Mouse (Mus musculus) forebrain, embryonic 12.5 days (tissue): ENCODE results near the gene Simc1. TPM values are rescaled to one million over a fixed set of nuclear protein-coding genes. Genes with fewer than 3 reads are reported as not detected.

Experiments
- ATAC-seq: fragments of 200-750 bp; cut with Nextera tagmentation; 2 replicates; pipeline ENCODE4 v1.8.0; 2017; ENCODE audit warnings: moderate TSS enrichment; ENCODE audit not compliant: low FRiP score
- H3K27ac ChIP-seq: fragments of 300-500 bp; sonication (generic); 2 replicates; pipeline ENCODE4 v1.5.1; 2016; ENCODE audit warnings: mild to moderate bottlenecking
- H3K27me3 ChIP-seq: fragments of 300-500 bp; sonication (generic); 2 replicates; pipeline ENCODE4 v1.6.1; 2016; ENCODE audit warnings: mild to moderate bottlenecking
- H3K36me3 ChIP-seq: fragments of 300-500 bp; sonication (generic); replicated peaks from 2 replicates; pipeline ENCODE4 v1.6.1; 2016; ENCODE audit warnings: mild to moderate bottlenecking
- H3K4me1 ChIP-seq: fragments of 300-500 bp; sonication (generic); 2 replicates; pipeline ENCODE4 v1.6.1; 2016
- H3K4me2 ChIP-seq: fragments of 300-500 bp; sonication (generic); 2 replicates; pipeline ENCODE4 v1.6.1; 2016; ENCODE audit warnings: mild to moderate bottlenecking, moderate library complexity
- H3K4me3 ChIP-seq: fragments of 300-500 bp; sonication (generic); replicated peaks from 2 replicates; pipeline ENCODE4 v1.5.1; 2016; ENCODE audit warnings: mild to moderate bottlenecking
- H3K9ac ChIP-seq: fragments of 300-500 bp; sonication (generic); 2 replicates; pipeline ENCODE4 v1.6.1; 2016; ENCODE audit warnings: mild to moderate bottlenecking
- H3K9me3 ChIP-seq: fragments of 300-500 bp; sonication (generic); 2 replicates; pipeline ENCODE4 v1.6.1; 2016
- WGBS: fragments of 180-500 bp; shearing (Covaris S2); methylation state at CpG from one replicate; pipeline ENCODE4 v1.1.7; 2016; 5-methylcytosine and 5-hydroxymethylcytosine counted together
- polyA plus RNA-seq: library from polyadenylated mRNA; unstranded; fragments of >200 nt; fragmentation: Nextera tagmentation; extraction: Ambion mirVana; gene quantifications from 2 replicates; pipeline ENCODE4 v1.2.1, GENCODE M21; 2016

The Simc1 gene
- polyA plus RNA-seq, 1 experiment from 2014 or later, result 20.3 TPM

GRCm38 (mm10) chr13:54574854-54575481 is 71.4 kb downstream of the Simc1 start, which contains the start of gene Arl10:
Gene Arl10, plus strand, starts transcription at chr13:54575015.
- Histone ChIP-seq H3K27me3 (peaks cover 12% of the 10 kb centered on the region), H3K27ac (peak within 1 kb of the TSS; percentile 72), H3K4me2 (peak within 1 kb of the TSS; percentile 82), H3K4me3 (peak within 1 kb of the TSS; percentile 86), H3K4me1 (peaks cover 38% of the 10 kb centered on the region), H3K9me3 (no peaks in the 10 kb centered on the region), H3K9ac (peak within 1 kb of the TSS; percentile 90), H3K36me3 (peaks cover 32% of the 10 kb centered on the region)
- peak; percentile 96 for ATAC-seq
- under 1% methylated on average over 55 of the region's 55 CpGs for WGBS

GRCm38 (mm10) chr13:54575489-54575888 is 71.9 kb downstream of the Simc1 start:
- Histone ChIP-seq H3K36me3 (peaks cover 37% of the 10 kb centered on the region), H3K27ac (no peak overlapping the region), H3K9ac (peak overlapping the region; percentile 90), H3K4me1 (peaks cover 38% of the 10 kb centered on the region), H3K4me3 (peak overlapping the region; percentile 86), H3K27me3 (peaks cover 12% of the 10 kb centered on the region), H3K4me2 (peak overlapping the region; percentile 82), H3K9me3 (no peaks in the 10 kb centered on the region)
- peak; percentile 31; the same call in 1 of the 2 replicates for ATAC-seq
- 3% methylated on average over 19 of the region's 19 CpGs for WGBS

- H3K4me2 ChIP-seq, result no peak overlapping the region
- no peak for ATAC-seq
- no peaks in the 10 kb centered on the region for H3K9me3 ChIP-seq
- no peak overlapping the region for H3K9ac ChIP-seq
- H3K27ac ChIP-seq, result peak overlapping the region; percentile 25; the same call in 1 of the 2 replicates
- 88% methylated on average over 19 of the region's 21 CpGs for WGBS
- H3K4me3 ChIP-seq, result no peak overlapping the region
- H3K36me3 ChIP-seq, result peaks cover 61% of the 10 kb centered on the region
- peaks cover 32% of the 10 kb centered on the region for H3K4me1 ChIP-seq
- peaks cover 12% of the 10 kb centered on the region for H3K27me3 ChIP-seq
These were observed 74.3 kb downstream of the Simc1 start for GRCm38 (mm10) chr13:54577652-54578507.

- 85% methylated on average over 2 of the region's 2 CpGs for WGBS
- Histone ChIP-seq H3K36me3 (peaks cover 96% of the 10 kb centered on the region), H3K4me3 (no peak overlapping the region), H3K27me3 (no peaks in the 10 kb centered on the region), H3K4me2 (no peak overlapping the region), H3K27ac (no peak overlapping the region), H3K9ac (no peak overlapping the region), H3K4me1 (peaks cover 17% of the 10 kb centered on the region), H3K9me3 (no peaks in the 10 kb centered on the region)
- no peak for ATAC-seq
These were observed 77.8 kb downstream of the Simc1 start for GRCm38 (mm10) chr13:54581385-54581784.

GRCm38 (mm10) chr13:54582126-54582525 is 78.5 kb downstream of the Simc1 start:
- H3K9ac ChIP-seq, result no peak overlapping the region
- H3K9me3 ChIP-seq, result no peaks in the 10 kb centered on the region
- no peaks in the 10 kb centered on the region for H3K27me3 ChIP-seq
- 0 out of 2 replicates have a peak overlapping the region, but pooled peaks have one; percentile 42 for H3K27ac ChIP-seq
- 65% methylated on average over 10 of the region's 10 CpGs for WGBS
- peaks cover 97% of the 10 kb centered on the region for H3K36me3 ChIP-seq
- no peak for ATAC-seq
- H3K4me2 ChIP-seq, result no peak overlapping the region
- no peak overlapping the region for H3K4me3 ChIP-seq
- H3K4me1 ChIP-seq, result peaks cover 10% of the 10 kb centered on the region

- Histone ChIP-seq H3K27me3 (no peaks in the 10 kb centered on the region), H3K9me3 (no peaks in the 10 kb centered on the region), H3K4me3 (no peak overlapping the region), H3K9ac (no peak overlapping the region), H3K36me3 (peaks cover 96% of the 10 kb centered on the region), H3K4me2 (no peak overlapping the region), H3K27ac (no peak overlapping the region), H3K4me1 (0 out of 2 replicates have a peak, but pooled peaks cover 8% of the 10 kb centered on the region)
- no peak for ATAC-seq
- 92% methylated on average over 5 of the region's 5 CpGs for WGBS
These were observed 79.3 kb downstream of the Simc1 start for GRCm38 (mm10) chr13:54582860-54583259.

- Histone ChIP-seq H3K27me3 (no peaks in the 10 kb centered on the region), H3K9ac (no peak overlapping the region), H3K27ac (no peak overlapping the region), H3K36me3 (peaks cover 75% of the 10 kb centered on the region), H3K4me2 (no peak overlapping the region), H3K9me3 (no peaks in the 10 kb centered on the region), H3K4me1 (peaks cover 12% of the 10 kb centered on the region), H3K4me3 (no peak overlapping the region)
- no peak for ATAC-seq
- WGBS, result 92% methylated on average over 11 of the region's 11 CpGs
These were observed 82.3 kb downstream of the Simc1 start for GRCm38 (mm10) chr13:54585831-54586230.

- Histone ChIP-seq H3K36me3 (peaks cover 41% of the 10 kb centered on the region), H3K9me3 (no peaks in the 10 kb centered on the region), H3K4me3 (peak overlapping the region; percentile 77), H3K4me2 (peak overlapping the region; percentile 78), H3K27me3 (no peaks in the 10 kb centered on the region), H3K4me1 (peaks cover 25% of the 10 kb centered on the region), H3K9ac (peak overlapping the region; percentile 64), H3K27ac (0 out of 2 replicates have a peak overlapping the region, but pooled peaks have one; percentile 42)
- ATAC-seq, result peak; percentile 49
- 2% methylated on average over 24 of the region's 24 CpGs for WGBS
These were observed 85.9 kb downstream of the Simc1 start for GRCm38 (mm10) chr13:54589414-54589995.

- H3K36me3 ChIP-seq, result peaks cover 33% of the 10 kb centered on the region
- ATAC-seq, result peak; percentile 97
- H3K27ac ChIP-seq, result peak within 1 kb of the TSS; percentile 79
- peak within 1 kb of the TSS; percentile 77 for H3K4me3 ChIP-seq
- under 1% methylated on average over 51 of the region's 51 CpGs for WGBS
- peaks cover 25% of the 10 kb centered on the region for H3K4me1 ChIP-seq
- H3K27me3 ChIP-seq, result no peaks in the 10 kb centered on the region
- H3K4me2 ChIP-seq, result peak within 1 kb of the TSS; percentile 78
- H3K9ac ChIP-seq, result peak within 1 kb of the TSS; percentile 78
- no peaks in the 10 kb centered on the region for H3K9me3 ChIP-seq
These were observed 86.7 kb downstream of the Simc1 start, which contains the start of the genes Nop16 and Higd2a for GRCm38 (mm10) chr13:54589996-54590951. Gene Nop16, minus strand, starts transcription at chr13:54590090. Gene Higd2a, plus strand, starts transcription at chr13:54590207.

GRCm38 (mm10) chr13:54591776-54592356 is 88.3 kb downstream of the Simc1 start:
- 90% methylated on average over 8 of the region's 8 CpGs for WGBS
- peaks cover 19% of the 10 kb centered on the region; the same call in 1 of the 2 replicates for H3K36me3 ChIP-seq
- H3K4me1 ChIP-seq, result peaks cover 25% of the 10 kb centered on the region
- no peaks in the 10 kb centered on the region for H3K27me3 ChIP-seq
- H3K9me3 ChIP-seq, result no peaks in the 10 kb centered on the region
- H3K4me2 ChIP-seq, result no peak overlapping the region
- no peak overlapping the region for H3K4me3 ChIP-seq
- H3K9ac ChIP-seq, result no peak overlapping the region; the same call in 1 of the 2 replicates
- H3K27ac ChIP-seq, result no peak overlapping the region
- no peak for ATAC-seq

- Histone ChIP-seq H3K36me3 (peaks cover 8% of the 10 kb centered on the region; the same call in 1 of the 2 replicates), H3K4me3 (no peak overlapping the region), H3K4me1 (peaks cover 23% of the 10 kb centered on the region), H3K27ac (no peak overlapping the region), H3K9me3 (no peaks in the 10 kb centered on the region), H3K27me3 (0 out of 2 replicates have a peak, but pooled peaks cover 5% of the 10 kb centered on the region), H3K4me2 (no peak overlapping the region), H3K9ac (no peak overlapping the region)
- ATAC-seq, result no peak
- 88% methylated on average over 11 of the region's 11 CpGs for WGBS
These were observed 90.0 kb downstream of the Simc1 start for GRCm38 (mm10) chr13:54593617-54594016.
